In the genomic region with DNA sequence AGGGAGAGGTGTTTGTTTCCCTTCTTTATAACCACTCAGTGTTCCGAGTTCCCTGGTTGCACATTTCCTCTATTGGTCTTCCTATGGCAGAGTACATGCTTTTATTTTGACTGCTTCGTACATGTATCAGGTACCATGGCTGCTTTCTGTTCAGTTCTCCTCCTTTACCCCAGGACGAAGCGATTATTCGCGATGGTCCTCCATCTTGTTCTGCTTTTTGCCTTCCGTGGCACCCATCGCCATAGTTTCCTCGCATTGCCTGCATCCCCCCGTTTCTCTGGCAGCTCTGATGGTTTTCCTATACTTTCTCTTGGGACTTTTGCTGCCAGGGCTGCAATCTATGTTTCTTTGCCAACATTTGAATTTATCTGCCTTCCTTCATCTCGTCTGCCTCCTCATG, we compare ENCODE assay signal across 32 mouse cellular contexts.
"Had no signal": no experiment of that assay in that cellular context is flagged by ENCODE, and none has a peak within 500 bp of the region (broad histone marks: within the 10 kb centered on the region; RNA-seq: fewer than 3 reads in every experiment).

No protein-coding gene starts in this region.

- H3K9me3 ChIP-seq: limb, embryonic 10.5 days; limb, embryonic 12.5 days; limb, embryonic 13.5 days; limb, embryonic 15.5 days; liver, embryonic 12.5 days; liver, embryonic 13.5 days; liver, embryonic 15.5 days; lung, embryonic 15.5 days; megakaryocyte, embryonic 14.5 days; midbrain, embryonic 10.5 days; midbrain, embryonic 12.5 days; midbrain, embryonic 13.5 days; midbrain, embryonic 15.5 days had no signal

- H3K27ac ChIP-seq: left cerebral cortex, adult 2 months; limb, embryonic 10.5 days; limb, embryonic 12.5 days; limb, embryonic 13.5 days; limb, embryonic 15.5 days; liver, embryonic 12.5 days; liver, embryonic 13.5 days; liver, embryonic 14.5 days; liver, embryonic 15.5 days; lung, embryonic 15.5 days; macrophage; midbrain, embryonic 10.5 days; midbrain, embryonic 12.5 days; midbrain, embryonic 13.5 days; midbrain, embryonic 15.5 days had no signal

- H3K9ac ChIP-seq: limb, embryonic 12.5 days; limb, embryonic 13.5 days; limb, embryonic 15.5 days; liver, embryonic 12.5 days; liver, embryonic 13.5 days; liver, embryonic 14.5 days; liver, embryonic 15.5 days; liver, postnatal 0 days; lung, embryonic 14.5 days; lung, embryonic 15.5 days; midbrain, embryonic 12.5 days; midbrain, embryonic 13.5 days; midbrain, embryonic 15.5 days had no signal

- H3K36me3 ChIP-seq: limb, embryonic 10.5 days; limb, embryonic 12.5 days; limb, embryonic 13.5 days; limb, embryonic 15.5 days; liver, embryonic 12.5 days; liver, embryonic 13.5 days; liver, embryonic 15.5 days; lung, embryonic 15.5 days; midbrain, embryonic 10.5 days; midbrain, embryonic 12.5 days; midbrain, embryonic 13.5 days; midbrain, embryonic 15.5 days had no signal

- ATAC-seq: liver, embryonic 12.5 days; liver, postnatal 0 days; lung, postnatal 0 days; midbrain, embryonic 13.5 days; midbrain, embryonic 15.5 days; midbrain, embryonic 16.5 days had no signal

- H3K27me3 ChIP-seq: limb, embryonic 12.5 days; limb, embryonic 13.5 days; limb, embryonic 15.5 days; liver, embryonic 12.5 days; liver, embryonic 13.5 days; liver, embryonic 15.5 days; lung, embryonic 15.5 days; megakaryocyte, embryonic 14.5 days; midbrain, embryonic 15.5 days had no signal

- DNase-seq: left cerebral cortex, postnatal 4 days; liver; liver, embryonic 13.5 days; liver, postnatal 0 days; lung, adult 18-20 months; lung, adult 2 months; lung, embryonic 14.5 days; lung, postnatal 10 days; lung, postnatal 14 days; lung, postnatal 36 days; lung, postnatal 4 days; midbrain, embryonic 14.5 days had no signal

- H3K4me3 ChIP-seq: left cerebral cortex, adult 2 months; limb, embryonic 10.5 days; limb, embryonic 12.5 days; limb, embryonic 13.5 days; limb, embryonic 15.5 days; liver, embryonic 12.5 days; liver, embryonic 13.5 days; liver, embryonic 15.5 days; lung, embryonic 15.5 days; megakaryocyte, embryonic 14.5 days; midbrain, embryonic 10.5 days; midbrain, embryonic 12.5 days; midbrain, embryonic 13.5 days; midbrain, embryonic 15.5 days; myocyte had no signal

- H3K4me1 ChIP-seq: limb, embryonic 13.5 days; liver, embryonic 12.5 days; liver, embryonic 13.5 days; liver, embryonic 15.5 days; midbrain, embryonic 15.5 days had no signal

- H3K4me2 ChIP-seq: limb, embryonic 12.5 days; limb, embryonic 13.5 days; limb, embryonic 15.5 days; liver, embryonic 11.5 days; liver, embryonic 12.5 days; liver, embryonic 13.5 days; liver, embryonic 15.5 days; lung, embryonic 15.5 days; midbrain, embryonic 11.5 days; midbrain, embryonic 12.5 days; midbrain, embryonic 13.5 days; midbrain, embryonic 15.5 days had no signal
